Mouse (Mus musculus) CH12.LX (cell line): ENCODE results near the gene Lypd6b. TPM values are rescaled to one million over a fixed set of nuclear protein-coding genes. Genes with fewer than 3 reads are reported as not detected.

ENCODE experiments used
- DNase-seq: peaks from one replicate; pipeline ENCODE4 v3.0.0-alpha.2; 2013; ENCODE audit errors: extremely low read depth
- H3K27ac ChIP-seq: 2 replicates; pipeline ENCODE4 v1.5.1; 2012; ENCODE audit warnings: low read depth, mild to moderate bottlenecking, control low read depth, moderate library complexity; ENCODE audit not compliant: insufficient read depth
- H3K27me3 ChIP-seq: replicated peaks from 2 replicates; pipeline ENCODE3; 2012; ENCODE audit warnings: inconsistent platforms
- H3K36me3 ChIP-seq, 2 experiments: replicated peaks in 1 of 2; 2 replicates each; pipeline versions ENCODE3 to v1.6.1; 2012; ENCODE audit warnings: inconsistent platforms in 1 of 2, low read length in 1 of 2, mild to moderate bottlenecking in 1 of 2, mixed read lengths in 1 of 2, moderate library complexity in 1 of 2; ENCODE audit not compliant: control insufficient read depth in 1 of 2, insufficient read depth in 1 of 2
- H3K4me1 ChIP-seq, 2 experiments: 2 replicates each; pipeline ENCODE4 v1.6.1; 2012; ENCODE audit warnings: inconsistent platforms in 1 of 2, moderate library complexity in 1 of 2; ENCODE audit not compliant: insufficient read depth in 2 of 2, control insufficient read depth in 1 of 2
- H3K4me2 ChIP-seq: 2 replicates; pipeline ENCODE4 v1.6.1; 2012; ENCODE audit warnings: low read depth, mild to moderate bottlenecking, control low read depth; ENCODE audit not compliant: poor library complexity, insufficient read depth, severe bottlenecking
- H3K4me3 ChIP-seq, 3 experiments: fragments of 150-350 bp in 1 of 3; sonication (generic) in 1 of 3; replicated peaks in 1 of 3; 2 replicates each; pipeline versions ENCODE3 to v1.5.1; 2011 to 2012; ENCODE audit warnings: low read depth in 2 of 3, low read length in 2 of 3, mild to moderate bottlenecking in 2 of 3, moderate library complexity in 2 of 3, control low read depth in 1 of 3, improper control_type of control experiment in 1 of 3, inconsistent platforms in 1 of 3, mixed read lengths in 1 of 3; ENCODE audit not compliant: poor library complexity in 1 of 3
- H3K79me2 ChIP-seq: replicated peaks from 2 replicates; pipeline ENCODE4 v1.6.1; 2012; ENCODE audit warnings: mild to moderate bottlenecking, moderate library complexity; ENCODE audit not compliant: control insufficient read depth, poor library complexity, insufficient read depth, severe bottlenecking; ENCODE audit errors: extremely low read depth
- H3K9ac ChIP-seq: 2 replicates; pipeline ENCODE4 v1.6.1; 2012; ENCODE audit warnings: low read depth, mild to moderate bottlenecking, control low read depth, moderate library complexity; ENCODE audit not compliant: insufficient read depth
- H3K9me3 ChIP-seq: replicated peaks from 2 replicates; pipeline ENCODE3; 2012; ENCODE audit warnings: low read length, inconsistent platforms, mixed read lengths
- BHLHE40 ChIP-seq: IDR thresholded peaks from 2 replicates; pipeline ENCODE4 v1.6.1; 2011; ENCODE audit warnings: mild to moderate bottlenecking, low read depth, low read length, improper control_type of control experiment
- CHD1 ChIP-seq: IDR thresholded peaks from 2 replicates; pipeline ENCODE4 v1.6.1; 2012; ENCODE audit warnings: low read depth, low read length, improper control_type of control experiment, inconsistent platforms
- CTCF ChIP-seq, 2 experiments: IDR thresholded peaks in 1 of 2; conservative IDR thresholded peaks in 1 of 2; 2 replicates each; pipeline ENCODE4 v1.5.1; 2011 to 2012; ENCODE audit warnings: low read depth in 2 of 2, low read length in 2 of 2, improper control_type of control experiment in 1 of 2, inconsistent platforms in 1 of 2, mild to moderate bottlenecking in 1 of 2, moderate library complexity in 1 of 2
- ELF1 ChIP-seq: IDR thresholded peaks from 2 replicates; pipeline ENCODE4 v1.6.1; 2014; ENCODE audit warnings: low read depth, mild to moderate bottlenecking, inconsistent platforms, low read length, improper control_type of control experiment
- EP300 ChIP-seq: IDR thresholded peaks from 2 replicates; pipeline ENCODE4 v1.6.1; 2011; ENCODE audit warnings: low read length, improper control_type of control experiment
- IRF4 ChIP-seq: IDR thresholded peaks from 2 replicates; pipeline ENCODE4 v1.6.1; 2014; ENCODE audit warnings: low read depth, mild to moderate bottlenecking, inconsistent platforms, low read length, improper control_type of control experiment
- JUND ChIP-seq: conservative IDR thresholded peaks from 2 replicates; pipeline ENCODE4 v1.6.1; 2011; ENCODE audit warnings: low read depth, low read length, improper control_type of control experiment
- MAX ChIP-seq: IDR thresholded peaks from 2 replicates; pipeline ENCODE4 v1.6.1; 2011; ENCODE audit warnings: low read length, improper control_type of control experiment
- MXI1 ChIP-seq: IDR thresholded peaks from 2 replicates; pipeline ENCODE4 v1.6.1; 2011; ENCODE audit warnings: mild to moderate bottlenecking, low read depth, low read length, improper control_type of control experiment
- NRF1 ChIP-seq: IDR thresholded peaks from 2 replicates; pipeline ENCODE4 v1.6.1; 2014; ENCODE audit warnings: low read depth, mild to moderate bottlenecking, inconsistent platforms, low read length, improper control_type of control experiment, moderate library complexity
- PAX5 ChIP-seq: IDR thresholded peaks from 2 replicates; pipeline ENCODE4 v1.6.1; 2012; ENCODE audit warnings: low read length, inconsistent platforms, mixed read lengths
- RAD21 ChIP-seq: IDR thresholded peaks from 2 replicates; pipeline ENCODE4 v1.6.1; 2011; ENCODE audit warnings: low read depth, mild to moderate bottlenecking, low read length, improper control_type of control experiment, moderate library complexity
- RCOR1 ChIP-seq: conservative IDR thresholded peaks from 2 replicates; pipeline ENCODE4 v1.6.1; 2012; ENCODE audit warnings: low read depth, mild to moderate bottlenecking, inconsistent platforms, low read length, improper control_type of control experiment
- SIN3A ChIP-seq: IDR thresholded peaks from 2 replicates; pipeline ENCODE4 v1.6.1; 2012; ENCODE audit warnings: low read length, improper control_type of control experiment, inconsistent platforms
- SMC3 ChIP-seq: IDR thresholded peaks from 2 replicates; pipeline ENCODE4 v1.6.1; 2011; ENCODE audit warnings: low read depth, low read length, improper control_type of control experiment
- TBP ChIP-seq: conservative IDR thresholded peaks from 2 replicates; pipeline ENCODE4 v1.6.1; 2011; ENCODE audit warnings: low read depth, low read length, improper control_type of control experiment
- USF1 ChIP-seq: IDR thresholded peaks from 2 replicates; pipeline ENCODE4 v1.6.1; 2014; ENCODE audit warnings: low read depth, mild to moderate bottlenecking, inconsistent platforms, low read length, improper control_type of control experiment
- ZKSCAN1 ChIP-seq: IDR thresholded peaks from 2 replicates; pipeline ENCODE4 v1.6.1; 2012; ENCODE audit warnings: low read depth, inconsistent platforms, low read length, improper control_type of control experiment, borderline replicate concordance
- ZNF384 ChIP-seq: IDR thresholded peaks from 2 replicates; pipeline ENCODE4 v1.6.1; 2012; ENCODE audit warnings: low read depth, low read length, improper control_type of control experiment, inconsistent platforms
- dilution Hi-C: fragments of 300-500 bp; cut with MboI; formaldehyde crosslinking; loops from 2 replicates; pipeline ENCODE4 v1.14.3; 2020; ENCODE audit warnings: low sequenced_read_pairs; ENCODE audit not compliant: extremely low pct_unique_long_range_greater_than_20kb, extremely low pct_ligation_motif_present
- in situ Hi-C: fragments of 300-500 bp; cut with MboI; formaldehyde crosslinking; loops from 3 replicates; pipeline ENCODE4 v1.14.3; 2019; ENCODE audit warnings: low sequenced_read_pairs, low pct_ligation_motif_present, low pct_unique_long_range_greater_than_20kb, mixed read lengths
- polyA plus RNA-seq: library from polyadenylated mRNA; unstranded; fragments of >175 nt; gene quantifications from 2 replicates; pipeline ENCODE4 v1.2.1, GENCODE M21; 2012; ENCODE audit warnings: low read depth; ENCODE audit not compliant: insufficient read length
- total RNA-seq, 2 experiments: library from RNA; depleted of rRNA; stranded (reverse); fragments of 300-350 nt in 1 of 2; fragments of >200 nt in 1 of 2; gene quantifications; 2 replicates each; pipeline ENCODE4 v1.2.3; 2012 to 2014

Lypd6b gene
- total and polyA plus RNA-seq, 3 experiments, result 0.15 to 1.4 TPM; not detected in 1

DNA sequence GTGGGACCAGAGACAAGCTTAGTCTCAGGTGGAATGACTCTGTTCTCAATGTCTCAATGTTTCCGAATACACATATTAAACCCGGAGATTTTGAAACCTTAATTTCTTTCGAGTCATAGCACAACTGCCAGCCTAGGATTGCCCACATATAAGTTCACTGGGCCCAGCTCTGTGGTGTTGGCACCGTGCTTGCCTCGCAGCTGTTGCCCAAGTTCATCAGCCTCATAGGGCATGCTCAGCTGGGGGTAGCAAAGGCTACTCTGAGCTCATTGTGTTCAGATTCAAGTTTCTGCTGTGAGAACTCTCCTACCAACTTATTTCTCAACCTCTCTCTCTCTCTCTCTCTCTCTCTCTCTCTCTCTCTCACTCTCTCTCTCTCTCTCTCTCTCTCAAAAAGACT is 53.6 kb downstream of the Lypd6b start:
- Histone ChIP-seq H3K79me2 (0 out of 2 replicates have a peak, but pooled peaks cover 3% of the 10 kb centered on the region), H3K27me3 (no peaks in the 10 kb centered on the region), H3K9me3 (peaks cover 3% of the 10 kb centered on the region), H3K4me3 (no peak overlapping the region), H3K4me2 (no peak overlapping the region), H3K36me3 (no peaks in the 10 kb centered on the region), H3K9ac (no peak overlapping the region), H3K27ac (no peak overlapping the region), H3K4me1 (0 out of 4 replicates have a peak, but pooled peaks cover 0 to 1% of the 10 kb centered on the region in 2 experiments)
- in situ Hi-C loops (no loop called here), dilution Hi-C loops (no loop called here)
- no peak for DNase-seq
- TF ChIP-seq EP300 (no peak), MXI1 (no peak), CHD1 (no peak)

DNA sequence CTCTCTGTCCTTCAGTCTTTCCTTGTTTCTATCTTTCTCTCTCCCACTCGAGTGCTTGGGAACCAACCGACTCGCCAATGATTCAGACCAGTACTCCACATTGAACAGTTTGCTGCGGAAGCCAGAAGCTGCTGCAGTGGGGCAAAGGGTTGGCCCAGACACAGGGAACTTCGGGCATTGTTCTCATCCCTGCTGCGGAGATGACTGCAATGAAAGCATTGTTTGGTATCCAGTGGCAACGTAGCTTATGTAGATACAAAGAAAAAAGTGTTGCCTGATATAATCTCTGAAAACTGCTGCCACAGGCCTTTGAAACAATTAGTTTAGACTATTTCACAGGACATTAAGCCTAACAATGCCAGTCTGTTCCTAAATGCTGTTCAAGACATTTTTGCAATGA is 57.6 kb downstream of the Lypd6b start:
- dilution Hi-C loops (no loop called here), in situ Hi-C loops (no loop called here)
- no peaks in the 10 kb centered on the region for H3K27me3 ChIP-seq
- 0 out of 2 replicates have a peak, but pooled peaks cover 3% of the 10 kb centered on the region for H3K79me2 ChIP-seq
- no peaks in the 10 kb centered on the region for H3K36me3 ChIP-seq
- H3K4me2 ChIP-seq, result no peak overlapping the region
- no peak for DNase-seq
- 0 out of 4 replicates have a peak, but pooled peaks cover 0 to 5% of the 10 kb centered on the region in 2 experiments for H3K4me1 ChIP-seq
- H3K4me3 ChIP-seq, result no peak overlapping the region
- no peak overlapping the region for H3K9ac ChIP-seq
- peaks cover 3% of the 10 kb centered on the region for H3K9me3 ChIP-seq
- no peak for TF ChIP-seq CTCF (conservative IDR thresholded peaks at IDR 0.05 in 1 of 2, IDR thresholded peaks at IDR 0.05 in 1 of 2; ENCODE audit: low read depth in 2 of 2, low read length in 2 of 2)
- TF ChIP-seq USF1, result no peak
- TF ChIP-seq ZNF384, result no peak
- TF ChIP-seq NRF1, result no peak
- TF ChIP-seq MAX, result no peak
- no peak for TF ChIP-seq SIN3A
- no peak for TF ChIP-seq BHLHE40
- no peak for TF ChIP-seq PAX5
- no peak for TF ChIP-seq ZKSCAN1
- no peak for TF ChIP-seq JUND
- no peak for TF ChIP-seq TBP
- TF ChIP-seq SMC3, result no peak
- TF ChIP-seq IRF4, result no peak
- no peak for TF ChIP-seq RCOR1
- no peak for TF ChIP-seq RAD21
- TF ChIP-seq EP300, result no peak
- TF ChIP-seq ELF1, result no peak
- no peak overlapping the region for H3K27ac ChIP-seq
